Mouse (Mus musculus): ENCODE measurements at regions not wholly inside any gene's neighbourhood (a gene's known extent, or its start where the extent isn't known, plus 50 kb on each side); places are given as distances from the start of the nearest gene placed in this dataset.
"Not testable (repeated sequence)": the region's sequence is repeated elsewhere in the genome, so short reads cannot be mapped to it uniquely, and the experiment has no call there.

- not testable (repeated sequence) for TF ChIP-seq POLR2A (IDR thresholded peaks at IDR 0.05; ENCODE audit: insufficient read length, low read depth); MYOD1 (IDR thresholded peaks at IDR 0.05; ENCODE audit: control insufficient read depth in 1 of 3, insufficient read length in 2 of 3, low read depth in 2 of 3); USF1 (IDR thresholded peaks at IDR 0.05; ENCODE audit: low read depth); POLR2AphosphoS2 (IDR thresholded peaks at IDR 0.05; ENCODE audit: insufficient read length, low read depth); TCF12 (IDR thresholded peaks at IDR 0.05; ENCODE audit: insufficient read depth, poor library complexity, severe bottlenecking); MAX (IDR thresholded peaks at IDR 0.05; ENCODE audit: low read depth); REST (IDR thresholded peaks at IDR 0.05; ENCODE audit: insufficient read depth, insufficient read length); E2F4 (IDR thresholded peaks at IDR 0.05; ENCODE audit: insufficient read depth)
These were observed 84.3 kb downstream of the Alg10b start for GRCm38 (mm10) chr15:90308433-90308832.

All from myocyte (in vitro differentiated cells).